Mouse (Mus musculus) MEL (cell line): ENCODE results near the gene Grid1. TPM values are rescaled to one million over a fixed set of nuclear protein-coding genes. Genes with fewer than 3 reads are reported as not detected.

Source experiments
- DNase-seq: peaks from one replicate; pipeline ENCODE4 v3.0.0; 2011; ENCODE audit warnings: low read depth, low spot score
- H3K27ac ChIP-seq: 2 replicates; pipeline ENCODE4 v1.5.1; 2012; ENCODE audit warnings: low read depth, mild to moderate bottlenecking, control low read depth, low read length, moderate library complexity; ENCODE audit not compliant: control insufficient read depth
- H3K27me3 ChIP-seq, 2 experiments: fragments of 150-350 bp in 1 of 2; sonication (generic) in 1 of 2; 2 replicates each; pipeline ENCODE4 v1.6.1; 2012; ENCODE audit warnings: low read length in 2 of 2, mild to moderate bottlenecking in 2 of 2, improper control_type of control experiment in 1 of 2, moderate library complexity in 1 of 2; ENCODE audit not compliant: insufficient read depth in 2 of 2, control insufficient read depth in 1 of 2
- H3K36me3 ChIP-seq, 2 experiments: 2 replicates each; pipeline ENCODE4 v1.6.1; 2012 to 2014; ENCODE audit warnings: low read length in 2 of 2, improper control_type of control experiment in 1 of 2, inconsistent platforms in 1 of 2, mild to moderate bottlenecking in 1 of 2; ENCODE audit not compliant: insufficient read depth in 2 of 2, control insufficient read depth in 1 of 2
- H3K4me1 ChIP-seq, 2 experiments: fragments of 150-350 bp in 1 of 2; sonication (generic) in 1 of 2; 2 replicates each; pipeline ENCODE4 v1.6.1; 2012; ENCODE audit warnings: low read length in 2 of 2, improper control_type of control experiment in 1 of 2, mild to moderate bottlenecking in 1 of 2; ENCODE audit not compliant: insufficient read depth in 2 of 2, control insufficient read depth in 1 of 2
- H3K4me3 ChIP-seq, 2 experiments: fragments of 150-350 bp in 1 of 2; sonication (generic) in 1 of 2; 2 replicates each; pipeline ENCODE4 v1.5.1; 2012; ENCODE audit warnings: low read depth in 2 of 2, low read length in 2 of 2, mild to moderate bottlenecking in 2 of 2, moderate library complexity in 2 of 2, control low read depth in 1 of 2, improper control_type of control experiment in 1 of 2; ENCODE audit not compliant: control insufficient read depth in 1 of 2, insufficient read depth in 1 of 2
- H3K79me2 ChIP-seq: 2 replicates; pipeline ENCODE4 v1.6.1; 2012; ENCODE audit warnings: mild to moderate bottlenecking, low read length, moderate library complexity; ENCODE audit not compliant: control insufficient read depth, poor library complexity, insufficient read depth
- H3K9ac ChIP-seq: 2 replicates; pipeline ENCODE4 v1.6.1; 2012; ENCODE audit warnings: low read depth, mild to moderate bottlenecking, control low read depth, low read length, moderate library complexity; ENCODE audit not compliant: control insufficient read depth, poor library complexity, severe bottlenecking
- H3K9me3 ChIP-seq: fragments of 150-350 bp; sonication (generic); replicated peaks from 2 replicates; pipeline ENCODE4 v1.6.1; 2012; ENCODE audit warnings: mild to moderate bottlenecking, low read length, improper control_type of control experiment, moderate library complexity; ENCODE audit not compliant: insufficient read depth
- BHLHE40 ChIP-seq: IDR thresholded peaks from 2 replicates; pipeline ENCODE4 v1.6.1; 2012; ENCODE audit warnings: low read depth, mild to moderate bottlenecking, inconsistent platforms, low read length, improper control_type of control experiment, borderline replicate concordance
- CHD1 ChIP-seq: IDR thresholded peaks from 2 replicates; pipeline ENCODE4 v1.6.1; 2012; ENCODE audit warnings: low read depth, mild to moderate bottlenecking, inconsistent platforms, low read length, improper control_type of control experiment
- ELF1 ChIP-seq: IDR thresholded peaks from 2 replicates; pipeline ENCODE4 v1.6.1; 2014; ENCODE audit warnings: low read depth, mild to moderate bottlenecking, inconsistent platforms, low read length, improper control_type of control experiment, moderate library complexity
- EP300 ChIP-seq, 2 experiments: IDR thresholded peaks; 2 replicates each; pipeline ENCODE4 v1.6.1; 2011; ENCODE audit warnings: improper control_type of control experiment in 2 of 2, low read length in 2 of 2, low read depth in 1 of 2, mild to moderate bottlenecking in 1 of 2
- ETS1 ChIP-seq: IDR thresholded peaks from 2 replicates; pipeline ENCODE4 v1.6.1; 2012; ENCODE audit warnings: low read depth, mild to moderate bottlenecking, inconsistent platforms, low read length, improper control_type of control experiment, moderate library complexity
- GATA1 ChIP-seq: IDR thresholded peaks from 2 replicates; pipeline ENCODE4 v1.6.1; 2011; ENCODE audit warnings: low read depth, low read length, improper control_type of control experiment
- MAFK ChIP-seq: IDR thresholded peaks from 2 replicates; pipeline ENCODE4 v1.6.1; 2011; ENCODE audit warnings: low read depth, mild to moderate bottlenecking, low read length, improper control_type of control experiment, borderline replicate concordance
- MAZ ChIP-seq: IDR thresholded peaks from 2 replicates; pipeline ENCODE4 v1.6.1; 2012; ENCODE audit warnings: low read depth, mild to moderate bottlenecking, inconsistent platforms, low read length, improper control_type of control experiment
- MEF2A ChIP-seq: IDR thresholded peaks from 2 replicates; pipeline ENCODE4 v1.6.1; 2014; ENCODE audit warnings: low read depth, mild to moderate bottlenecking, inconsistent platforms, low read length, improper control_type of control experiment; ENCODE audit not compliant: poor library complexity, insufficient replicate concordance, severe bottlenecking; ENCODE audit errors: extremely low read depth
- MXI1 ChIP-seq: IDR thresholded peaks from 2 replicates; pipeline ENCODE4 v1.6.1; 2011; ENCODE audit warnings: mild to moderate bottlenecking, low read depth, low read length, improper control_type of control experiment
- MYC ChIP-seq: IDR thresholded peaks from 2 replicates; pipeline ENCODE4 v1.6.1; 2011; ENCODE audit warnings: low read depth, mild to moderate bottlenecking, low read length, improper control_type of control experiment, moderate library complexity
- NRF1 ChIP-seq: IDR thresholded peaks from 2 replicates; pipeline ENCODE4 v1.6.1; 2014; ENCODE audit warnings: low read depth, mild to moderate bottlenecking, inconsistent platforms, low read length, improper control_type of control experiment, moderate library complexity; ENCODE audit not compliant: poor library complexity, insufficient read depth, severe bottlenecking
- POLR2A ChIP-seq, 2 experiments: IDR thresholded peaks; 2 replicates each; pipeline ENCODE4 v1.6.1; 2011 to 2012; ENCODE audit warnings: low read length in 2 of 2, mild to moderate bottlenecking in 2 of 2, control low read depth in 1 of 2, improper control_type of control experiment in 1 of 2, low read depth in 1 of 2, moderate library complexity in 1 of 2; ENCODE audit not compliant: control insufficient read depth in 1 of 2, insufficient read depth in 1 of 2, poor library complexity in 1 of 2
- POLR2AphosphoS2 ChIP-seq: IDR thresholded peaks from 2 replicates; pipeline ENCODE4 v1.6.1; 2011; ENCODE audit warnings: low read length, improper control_type of control experiment
- RAD21 ChIP-seq: IDR thresholded peaks from 2 replicates; pipeline ENCODE4 v1.6.1; 2011; ENCODE audit warnings: mild to moderate bottlenecking, low read depth, low read length, improper control_type of control experiment
- RCOR1 ChIP-seq: IDR thresholded peaks from 2 replicates; pipeline ENCODE4 v1.6.1; 2012; ENCODE audit warnings: low read depth, mild to moderate bottlenecking, inconsistent platforms, low read length, improper control_type of control experiment
- TAL1 ChIP-seq: IDR thresholded peaks from 2 replicates; pipeline ENCODE4 v1.6.1; 2012; ENCODE audit warnings: mild to moderate bottlenecking, inconsistent platforms, low read length, moderate library complexity, mixed read lengths
- TCF12 ChIP-seq: IDR thresholded peaks from 2 replicates; pipeline ENCODE4 v1.6.1; 2014; ENCODE audit warnings: low read depth, mild to moderate bottlenecking, inconsistent platforms, low read length, improper control_type of control experiment, moderate library complexity
- USF1 ChIP-seq: IDR thresholded peaks from 2 replicates; pipeline ENCODE4 v1.6.1; 2014; ENCODE audit warnings: low read depth, mild to moderate bottlenecking, inconsistent platforms, low read length, improper control_type of control experiment, moderate library complexity
- ZC3H11A ChIP-seq: IDR thresholded peaks from 2 replicates; pipeline ENCODE4 v1.6.1; 2012; ENCODE audit warnings: low read depth, mild to moderate bottlenecking, inconsistent platforms, low read length, improper control_type of control experiment
- polyA plus RNA-seq, 2 experiments: library from polyadenylated mRNA; stranded (reverse) in 1 of 2; unstranded in 1 of 2; fragments of >175 nt in 1 of 2; fragments of >200 nt in 1 of 2; gene quantifications; 2 replicates each; pipeline versions ENCODE4 v1.2.1 to v1.2.4; 2012; ENCODE audit warnings: low replicate concordance in 2 of 2, low read depth in 1 of 2; ENCODE audit not compliant: insufficient read length in 2 of 2, insufficient read depth in 1 of 2, missing spikeins in 1 of 2
- total RNA-seq: library from RNA; depleted of rRNA; stranded (reverse); fragments of 300-350 nt; gene quantifications from 2 replicates; pipeline ENCODE4 v1.2.3, GENCODE M21; 2012

Gene Grid1
- total and polyA plus RNA-seq, 3 experiments = not detected

DNA sequence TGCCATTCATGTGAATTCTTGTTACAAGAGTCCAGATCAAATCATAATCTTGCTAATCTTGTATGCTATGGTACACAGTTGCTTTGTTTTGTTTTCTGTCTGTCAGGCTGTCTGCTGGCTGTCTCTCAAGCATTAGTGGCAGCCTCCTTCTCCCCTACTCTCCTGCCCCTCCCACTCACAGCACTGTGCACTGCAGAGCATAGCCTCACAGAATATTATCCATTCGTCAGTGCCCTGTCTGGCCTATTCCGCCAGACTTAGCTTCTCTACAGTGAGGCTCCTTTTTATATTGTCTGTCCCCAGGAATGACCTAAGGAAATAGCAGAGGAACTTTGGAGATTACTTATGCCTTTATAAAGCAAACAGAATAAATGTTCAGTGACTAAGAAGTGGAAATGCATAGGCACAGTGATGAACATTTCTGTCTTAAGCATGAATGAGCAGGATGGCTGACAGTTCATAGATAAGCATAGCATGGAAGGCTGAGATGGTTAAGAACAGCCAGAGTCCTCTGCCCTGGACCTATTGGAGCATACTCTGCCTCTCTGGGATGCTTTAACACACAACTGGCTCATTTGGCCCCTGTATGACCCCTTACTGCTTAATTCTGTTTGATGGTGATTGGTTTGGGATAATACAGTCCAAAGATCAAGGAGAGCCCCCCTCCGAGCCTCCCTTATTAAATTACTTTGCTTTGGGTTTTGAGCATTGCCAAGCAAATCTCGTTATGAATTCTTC, 721.5 kb downstream of the Grid1 start:
- no peaks in the 10 kb centered on the region for H3K4me1 ChIP-seq
- H3K79me2 ChIP-seq = no peaks in the 10 kb centered on the region
- no peak overlapping the region for H3K9ac ChIP-seq
- no peak for DNase-seq
- no peaks in the 10 kb centered on the region for H3K36me3 ChIP-seq
- no peak overlapping the region for H3K27ac ChIP-seq
- no peak for TF ChIP-seq USF1
- no peak for TF ChIP-seq RCOR1
- TF ChIP-seq MYC = no peak
- TF ChIP-seq NRF1 = no peak
- TF ChIP-seq RAD21 = no peak
- TF ChIP-seq ETS1 = no peak
- no peak for TF ChIP-seq ZC3H11A
- H3K9me3 ChIP-seq = no peaks in the 10 kb centered on the region
- H3K27me3 ChIP-seq = no peaks in the 10 kb centered on the region
- no peak overlapping the region for H3K4me3 ChIP-seq

- Histone ChIP-seq H3K4me1 (no peaks in the 10 kb centered on the region), H3K9me3 (no peaks in the 10 kb centered on the region), H3K36me3 (no peaks in the 10 kb centered on the region), H3K79me2 (no peaks in the 10 kb centered on the region), H3K27ac (no peak overlapping the region), H3K9ac (no peak overlapping the region), H3K4me3 (no peak overlapping the region), H3K27me3 (no peaks in the 10 kb centered on the region)
- TF ChIP-seq EP300 (IDR thresholded peaks at IDR 0.05; ENCODE audit: low read depth in 1 of 2, low read length in 2 of 2) = no peak
- TF ChIP-seq MEF2A = no peak
- no peak for TF ChIP-seq BHLHE40
- no peak for TF ChIP-seq GATA1
- no peak for TF ChIP-seq MAFK
- no peak for TF ChIP-seq MAZ
- no peak for TF ChIP-seq TAL1
- no peak for TF ChIP-seq USF1
- no peak for TF ChIP-seq ELF1
- TF ChIP-seq POLR2A (IDR thresholded peaks at IDR 0.05; ENCODE audit: control insufficient read depth in 1 of 2, insufficient read depth in 1 of 2, low read depth in 1 of 2, low read length in 2 of 2, poor library complexity in 1 of 2) = no peak
- no peak for TF ChIP-seq CHD1
- no peak for TF ChIP-seq TCF12
- TF ChIP-seq POLR2AphosphoS2 = no peak
- no peak for TF ChIP-seq MXI1
- DNase-seq = no peak
These were observed 722.1 kb downstream of the Grid1 start for GRCm38 (mm10) chr14:35541992-35542380.
